Mouse (Mus musculus) embryonic facial prominence, embryonic 11.5 days (tissue): ENCODE data around the gene Fam219b. TPM values are rescaled to one million over a fixed set of nuclear protein-coding genes. Genes with fewer than 3 reads are reported as not detected.
A peak's percentile ranks its signal among the peaks of the same experiment; 100 is the strongest.

Experiments
- ATAC-seq: fragments of 200-750 bp; cut with Nextera tagmentation; replicated peaks from 2 replicates; pipeline ENCODE4 v1.8.0; 2017; ENCODE audit warnings: low read depth; ENCODE audit not compliant: insufficient number of reproducible peaks, low FRiP score, low TSS enrichment
- DNase-seq: peaks from one replicate; pipeline ENCODE4 v3.0.0-alpha.2; 2015; ENCODE audit warnings: low spot score
- H3K27ac ChIP-seq: fragments of 300-500 bp; sonication (generic); replicated peaks from 2 replicates; pipeline ENCODE4 v1.5.1; 2014; ENCODE audit warnings: mild to moderate bottlenecking, low read depth, low read length, control low read depth
- H3K27me3 ChIP-seq: fragments of 300-500 bp; sonication (generic); 2 replicates; pipeline ENCODE4 v1.6.1; 2014; ENCODE audit warnings: mild to moderate bottlenecking, low read length, moderate library complexity, mixed read lengths; ENCODE audit not compliant: control insufficient read depth, insufficient read depth
- H3K36me3 ChIP-seq: fragments of 300-500 bp; sonication (generic); replicated peaks from 2 replicates; pipeline ENCODE4 v1.6.1; 2014; ENCODE audit warnings: low read depth, mild to moderate bottlenecking, low read length, moderate library complexity, mixed read lengths; ENCODE audit not compliant: control insufficient read depth, insufficient read depth
- H3K4me1 ChIP-seq: fragments of 300-500 bp; sonication (generic); 2 replicates; pipeline ENCODE4 v1.6.1; 2014; ENCODE audit warnings: low read length, mixed read lengths; ENCODE audit not compliant: control insufficient read depth, insufficient read depth
- H3K4me2 ChIP-seq: fragments of 300-500 bp; sonication (generic); 2 replicates; pipeline ENCODE4 v1.6.1; 2014; ENCODE audit warnings: low read depth, mild to moderate bottlenecking, control low read depth, low read length, moderate library complexity
- H3K4me3 ChIP-seq: fragments of 300-500 bp; sonication (generic); 2 replicates; pipeline ENCODE4 v1.5.1; 2014; ENCODE audit warnings: low read depth, low read length, control low read depth
- H3K9ac ChIP-seq: fragments of 300-500 bp; sonication (generic); replicated peaks from 2 replicates; pipeline ENCODE4 v1.6.1; 2014; ENCODE audit warnings: mild to moderate bottlenecking, control low read depth, low read length
- H3K9me3 ChIP-seq: fragments of 300-500 bp; sonication (generic); replicated peaks from 2 replicates; pipeline ENCODE4 v1.6.1; 2016; ENCODE audit warnings: mild to moderate bottlenecking, low read length, inconsistent platforms, mixed read lengths; ENCODE audit not compliant: control insufficient read depth
- WGBS: fragments of 180-500 bp; shearing (Covaris S2); extraction: QIAGEN DNeasy Blood & Tissue Kit; methylation state at CpG from one replicate; pipeline ENCODE4 v1.1.7; 2014; 5-methylcytosine and 5-hydroxymethylcytosine counted together
- polyA plus RNA-seq: library from polyadenylated mRNA; unstranded; fragments of >200 nt; fragmentation: Nextera tagmentation; extraction: Ambion mirVana; gene quantifications from 2 replicates; pipeline ENCODE4 v1.2.1, GENCODE M21; 2014

Fam219b gene
- polyA plus RNA-seq, result 15.3 and 15.8 TPM in 2 replicates

GRCm38 (mm10) chr9:57537044-57537727 is at the start of gene Fam219b:
Gene Fam219b (plus strand): TSS chr9:57537528.
- Histone ChIP-seq H3K27ac (peak within 1 kb of the TSS; percentile 23), H3K4me1 (no peaks in the 10 kb centered on the region), H3K9ac (peak within 1 kb of the TSS; percentile 87), H3K4me3 (peak within 1 kb of the TSS; percentile 81), H3K27me3 (no peaks in the 10 kb centered on the region), H3K4me2 (peak within 1 kb of the TSS; percentile 76), H3K36me3 (peaks cover 2% of the 10 kb centered on the region; the same call in 1 of the 2 replicates), H3K9me3 (no peaks in the 10 kb centered on the region)
- ATAC-seq (peak; percentile 88), DNase-seq (peak; percentile 91)
- 2% methylated on average over 45 of the region's 45 CpGs for WGBS

- no peak overlapping the region for H3K9ac ChIP-seq
- no peak overlapping the region for H3K4me3 ChIP-seq
- H3K27me3 ChIP-seq, result no peaks in the 10 kb centered on the region
- H3K4me2 ChIP-seq, result no peak overlapping the region
- H3K9me3 ChIP-seq, result no peaks in the 10 kb centered on the region
- 73% methylated on average over 7 of the region's 7 CpGs for WGBS
- no peak for DNase-seq
- H3K36me3 ChIP-seq, result no peaks in the 10 kb centered on the region
- ATAC-seq, result no peak
- no peak overlapping the region for H3K27ac ChIP-seq
- no peaks in the 10 kb centered on the region for H3K4me1 ChIP-seq
These were observed 49.5 kb upstream of the Fam219b start for GRCm38 (mm10) chr9:57487807-57488206.

- 88% methylated on average over 2 of the region's 2 CpGs for WGBS
- no peak for DNase-seq
- Histone ChIP-seq H3K36me3 (no peaks in the 10 kb centered on the region), H3K27ac (no peak overlapping the region), H3K27me3 (no peaks in the 10 kb centered on the region), H3K4me2 (no peak overlapping the region), H3K4me3 (no peak overlapping the region), H3K9me3 (no peaks in the 10 kb centered on the region), H3K9ac (no peak overlapping the region), H3K4me1 (no peaks in the 10 kb centered on the region)
- no peak for ATAC-seq
These were observed 43.8 kb upstream of the Fam219b start for GRCm38 (mm10) chr9:57493532-57493931.

GRCm38 (mm10) chr9:57494970-57495369 is 42.4 kb upstream of the Fam219b start:
- H3K4me2 ChIP-seq, result no peak overlapping the region
- H3K27ac ChIP-seq, result no peak overlapping the region
- ATAC-seq (no peak), DNase-seq (no peak)
- no peak overlapping the region for H3K9ac ChIP-seq
- no peaks in the 10 kb centered on the region for H3K9me3 ChIP-seq
- H3K27me3 ChIP-seq, result no peaks in the 10 kb centered on the region
- H3K4me3 ChIP-seq, result no peak overlapping the region
- no peaks in the 10 kb centered on the region for H3K4me1 ChIP-seq
- no peaks in the 10 kb centered on the region for H3K36me3 ChIP-seq

- H3K9me3 ChIP-seq, result no peaks in the 10 kb centered on the region
- peaks cover 22% of the 10 kb centered on the region for H3K27me3 ChIP-seq
- no peak overlapping the region for H3K4me2 ChIP-seq
- 72% methylated on average over 5 of the region's 5 CpGs for WGBS
- H3K9ac ChIP-seq, result no peak overlapping the region
- no peak for DNase-seq
- H3K4me1 ChIP-seq, result peaks cover 2% of the 10 kb centered on the region; the same call in 1 of the 2 replicates
- no peaks in the 10 kb centered on the region for H3K36me3 ChIP-seq
- ATAC-seq, result no peak
- no peak overlapping the region for H3K4me3 ChIP-seq
- no peak overlapping the region for H3K27ac ChIP-seq
These were observed 40.1 kb upstream of the Fam219b start for GRCm38 (mm10) chr9:57497236-57497635.

GRCm38 (mm10) chr9:57498536-57498935 is 38.8 kb upstream of the Fam219b start:
- no peaks in the 10 kb centered on the region for H3K36me3 ChIP-seq
- H3K4me2 ChIP-seq, result no peak overlapping the region
- no peaks in the 10 kb centered on the region for H3K9me3 ChIP-seq
- peaks cover 4% of the 10 kb centered on the region; the same call in 1 of the 2 replicates for H3K4me1 ChIP-seq
- H3K27ac ChIP-seq, result no peak overlapping the region
- no peak for DNase-seq
- no peak overlapping the region for H3K4me3 ChIP-seq
- no peak for ATAC-seq
- H3K9ac ChIP-seq, result no peak overlapping the region
- 48% methylated on average over 7 of the region's 7 CpGs for WGBS
- peaks cover 35% of the 10 kb centered on the region for H3K27me3 ChIP-seq

GRCm38 (mm10) chr9:57501452-57501851 is 35.9 kb upstream of the Fam219b start:
- peaks cover 8% of the 10 kb centered on the region for H3K4me1 ChIP-seq
- H3K4me3 ChIP-seq, result no peak overlapping the region
- no peaks in the 10 kb centered on the region for H3K9me3 ChIP-seq
- H3K4me2 ChIP-seq, result no peak overlapping the region; the same call in 1 of the 2 replicates
- ATAC-seq (no peak), DNase-seq (no peak)
- no peak overlapping the region for H3K9ac ChIP-seq
- 6% methylated on average over 13 of the region's 13 CpGs for WGBS
- H3K36me3 ChIP-seq, result no peaks in the 10 kb centered on the region
- H3K27ac ChIP-seq, result no peak overlapping the region
- H3K27me3 ChIP-seq, result peaks cover 62% of the 10 kb centered on the region

GRCm38 (mm10) chr9:57501861-57502260 is 35.5 kb upstream of the Fam219b start:
- WGBS, result under 1% methylated on average over 20 of the region's 20 CpGs
- H3K9ac ChIP-seq, result no peak overlapping the region
- no peak overlapping the region for H3K4me2 ChIP-seq
- H3K36me3 ChIP-seq, result no peaks in the 10 kb centered on the region
- DNase-seq (peak; percentile 36), ATAC-seq (no peak)
- H3K4me3 ChIP-seq, result no peak overlapping the region
- no peak overlapping the region for H3K27ac ChIP-seq
- H3K27me3 ChIP-seq, result peaks cover 62% of the 10 kb centered on the region
- H3K4me1 ChIP-seq, result peaks cover 8% of the 10 kb centered on the region
- no peaks in the 10 kb centered on the region for H3K9me3 ChIP-seq
